Mouse (Mus musculus) embryonic facial prominence, embryonic 10.5 days (tissue): ENCODE measurements around the gene Vash1. TPM values are rescaled to one million over a fixed set of nuclear protein-coding genes. Genes with fewer than 3 reads are reported as not detected.

Experiments used
- polyA plus RNA-seq: library from polyadenylated mRNA; unstranded; fragments of >200 nt; fragmentation: Nextera tagmentation; extraction: Ambion mirVana; gene quantifications from 2 replicates; pipeline ENCODE4 v1.2.1, GENCODE M21; 2016

Vash1 gene
- polyA plus RNA-seq, 1 experiment from 2014 or later: 14.7 TPM

Other genes starting within 250 kb of the Vash1 start
- 14.3 and 15.5 TPM in 2 replicates for gene Angel1, start 47.8 kb downstream of the Vash1 start, polyA plus RNA-seq
- not detected in 2 replicates for gene Lrrc74a, start 55.7 kb downstream of the Vash1 start, polyA plus RNA-seq
- 13.5 and 17.3 TPM in 2 replicates for gene Irf2bpl, start 206.1 kb downstream of the Vash1 start, polyA plus RNA-seq